Mouse (Mus musculus): ENCODE measurements around the gene Ddx58.

DNA sequence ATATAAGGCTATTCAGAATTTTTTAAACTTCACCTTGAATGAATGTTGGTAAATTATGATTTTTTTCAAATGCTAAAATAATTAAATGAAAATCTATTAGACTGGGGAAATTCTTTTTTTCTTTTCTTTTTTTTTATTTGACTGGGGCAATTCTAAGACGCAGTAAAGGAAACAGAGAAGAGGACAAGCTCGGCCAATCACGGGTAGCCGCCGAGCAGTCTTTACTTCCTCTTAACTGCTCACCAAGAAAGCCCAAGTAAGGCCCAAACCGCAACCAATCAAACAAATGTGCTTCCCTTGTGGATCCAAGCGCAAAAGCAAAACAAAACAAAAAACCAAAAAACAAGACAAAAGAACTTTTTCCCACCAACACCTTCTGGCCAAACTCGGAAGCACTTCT is 4.4 kb upstream of the Ddx58 start:
- no peak for TF ChIP-seq CTCF (IDR thresholded peaks at IDR 0.05; ENCODE audit: low read depth)
- TF ChIP-seq EP300 (IDR thresholded peaks at IDR 0.05; ENCODE audit: low read depth), result no peak
